Mouse (Mus musculus) kidney, adult 2 months (tissue): ENCODE results near the gene Pfn4. TPM values are rescaled to one million over a fixed set of nuclear protein-coding genes. Genes with fewer than 3 reads are reported as not detected.
"Not testable (repeated sequence)": the region's sequence is repeated elsewhere in the genome, so short reads cannot be mapped to it uniquely, and the experiment has no call there.

Experiments
- DNase-seq: peaks from one replicate; pipeline ENCODE4 v3.0.0; 2021
- H3K27ac ChIP-seq: fragments of 200-500 bp; 2 replicates; pipeline ENCODE4 v1.5.1; 2012; ENCODE audit warnings: low read depth, low read length, control low read depth, inconsistent platforms; ENCODE audit not compliant: insufficient read depth
- H3K27me3 ChIP-seq: fragments of 200-500 bp; replicated peaks from 2 replicates; pipeline ENCODE4 v1.6.1; 2012; ENCODE audit warnings: mild to moderate bottlenecking, moderate library complexity, low read length, inconsistent platforms; ENCODE audit not compliant: control insufficient read depth, insufficient read depth
- H3K36me3 ChIP-seq: fragments of 200-500 bp; 2 replicates; pipeline ENCODE4 v1.6.1; 2012; ENCODE audit warnings: mild to moderate bottlenecking, moderate library complexity, low read length, inconsistent platforms; ENCODE audit not compliant: control insufficient read depth, insufficient read depth
- H3K4me1 ChIP-seq: fragments of 200-500 bp; 2 replicates; pipeline ENCODE4 v1.6.1; 2011; ENCODE audit warnings: low read length; ENCODE audit not compliant: control insufficient read depth, insufficient read depth
- H3K4me3 ChIP-seq: fragments of 200-500 bp; 2 replicates; pipeline ENCODE4 v1.5.1; 2011; ENCODE audit warnings: mild to moderate bottlenecking, low read depth, low read length, control low read depth; ENCODE audit not compliant: insufficient read depth
- CTCF ChIP-seq: fragments of 200-500 bp; conservative IDR thresholded peaks from 2 replicates; pipeline ENCODE4 v1.5.1; 2011; ENCODE audit warnings: low read depth, mild to moderate bottlenecking, control low read depth, low read length, moderate library complexity, mixed read lengths; ENCODE audit not compliant: insufficient read depth, insufficient read length
- POLR2A ChIP-seq: fragments of 200-500 bp; IDR thresholded peaks from one replicate; pipeline ENCODE4 v1.6.1; 2011; ENCODE audit warnings: low read depth, low read length, control low read depth
- WGBS: fragments of 180-500 bp; shearing (Covaris S2); methylation state at CpG from one replicate; pipeline ENCODE4 v1.1.7; 2018; 5-methylcytosine and 5-hydroxymethylcytosine counted together
- polyA plus RNA-seq: library from polyadenylated mRNA; depleted of rRNA; stranded (reverse); fragments of >200 nt; gene quantifications from 2 replicates; pipeline ENCODE4 v1.2.3, GENCODE M21; 2012

Pfn4 gene
- polyA plus RNA-seq, 1 experiment: 0.91 TPM

GRCm38 (mm10) chr12:4784466-4784865 lies 15.6 kb downstream of the Pfn4 start:
- no peaks in the 10 kb centered on the region for H3K36me3 ChIP-seq
- WGBS: 73% methylated on average over 2 of the region's 2 CpGs
- no peak overlapping the region for H3K4me3 ChIP-seq
- H3K27ac ChIP-seq: no peak overlapping the region
- TF ChIP-seq CTCF (no peak), POLR2A (no peak)
- no peaks in the 10 kb centered on the region for H3K27me3 ChIP-seq
- no peaks in the 10 kb centered on the region for H3K4me1 ChIP-seq
- DNase-seq: no peak

DNA sequence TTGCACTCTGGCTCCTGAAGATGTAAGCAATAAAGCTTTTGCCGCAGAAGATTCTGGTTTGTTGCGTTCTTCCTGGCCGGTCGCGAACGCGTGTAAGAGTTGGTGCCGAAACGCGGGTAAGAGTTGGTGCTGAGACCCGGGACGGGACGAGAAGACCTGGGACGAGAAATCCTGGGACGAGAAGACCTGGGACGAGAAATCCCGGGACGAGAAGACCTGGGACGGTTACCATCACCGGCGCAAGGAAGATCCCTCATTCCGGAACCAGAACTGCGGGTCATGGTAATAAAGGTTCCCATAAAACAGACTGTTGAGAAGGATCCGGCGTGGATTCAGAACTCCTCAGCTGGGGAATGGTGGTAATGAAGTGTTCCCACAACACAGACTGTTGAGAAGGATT lies 19.3 kb downstream of the Pfn4 start:
- WGBS: 96% methylated on average over 25 of the region's 25 CpGs
- not testable (repeated sequence) for DNase-seq, H3K27me3 ChIP-seq

DNA sequence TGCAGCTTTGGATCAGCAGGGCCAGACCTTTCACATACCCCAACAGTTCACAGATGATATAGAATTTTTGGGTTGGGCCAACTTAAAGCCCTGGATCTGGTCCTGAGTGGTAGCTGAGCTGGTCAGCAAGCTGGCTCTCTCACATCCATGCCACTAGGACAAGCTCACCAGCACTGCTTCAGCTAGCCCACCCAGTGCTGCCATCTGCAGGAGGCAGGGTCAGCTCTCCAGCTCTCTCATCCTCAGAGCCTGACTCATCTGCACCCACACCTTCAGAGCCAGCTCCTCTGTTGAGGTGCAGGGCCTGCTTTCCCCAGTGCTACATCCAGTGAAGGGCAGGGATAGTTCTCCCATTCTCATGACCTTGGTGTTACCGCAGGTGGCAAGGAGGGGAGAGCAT lies 24.9 kb downstream of the Pfn4 start:
- no peak overlapping the region for H3K4me3 ChIP-seq
- DNase-seq: peak; percentile 38
- no peaks in the 10 kb centered on the region for H3K27me3 ChIP-seq
- no peak overlapping the region for H3K27ac ChIP-seq
- H3K4me1 ChIP-seq: no peaks in the 10 kb centered on the region
- no peaks in the 10 kb centered on the region for H3K36me3 ChIP-seq
- 71% methylated on average over 1 of the region's 1 CpGs for WGBS
- TF ChIP-seq POLR2A (no peak), CTCF (peak; percentile 61)

More for the DNA sequence above, 19.3 kb downstream of the Pfn4 start:
- H3K27ac ChIP-seq, H3K4me3 ChIP-seq, H3K36me3 ChIP-seq, H3K4me1 ChIP-seq: not testable (repeated sequence)

DNA sequence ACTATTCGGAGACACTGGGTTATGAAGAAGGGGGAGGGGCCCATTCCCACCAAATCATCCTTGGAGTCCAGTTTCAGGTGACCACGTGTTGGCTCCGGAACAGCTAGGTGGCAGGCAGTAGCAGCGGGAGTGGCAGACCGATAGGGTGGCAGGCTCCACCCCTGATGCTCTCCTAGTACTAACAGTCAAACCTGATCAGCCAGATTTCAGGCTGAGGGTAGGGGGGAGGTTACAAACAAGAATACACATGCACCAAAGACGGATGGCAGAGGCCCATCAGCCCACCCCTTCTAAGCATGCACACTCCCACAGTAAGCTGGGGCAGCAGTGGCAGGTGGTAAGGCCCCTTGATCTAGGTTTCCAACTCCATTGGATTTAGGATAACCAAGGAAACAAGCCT lies 28.6 kb downstream of the Pfn4 start:
- not testable (repeated sequence) for H3K27me3 ChIP-seq, H3K36me3 ChIP-seq, H3K4me1 ChIP-seq, DNase-seq, H3K27ac ChIP-seq, H3K4me3 ChIP-seq
- WGBS: 66% methylated on average over 6 of the region's 6 CpGs

GRCm38 (mm10) chr12:4811036-4811435 lies 42.2 kb downstream of the Pfn4 start:
- WGBS: 38% methylated on average over 4 of the region's 4 CpGs
- peak overlapping the region; percentile 63; the same call in 1 of the 2 replicates for H3K27ac ChIP-seq
- no peak overlapping the region for H3K4me3 ChIP-seq
- H3K36me3 ChIP-seq: no peaks in the 10 kb centered on the region
- DNase-seq: peak; percentile 75
- TF ChIP-seq POLR2A: no peak
- TF ChIP-seq CTCF: no peak
- H3K27me3 ChIP-seq: no peaks in the 10 kb centered on the region
- peaks cover 6% of the 10 kb centered on the region; the same call in 1 of the 2 replicates for H3K4me1 ChIP-seq

DNA sequence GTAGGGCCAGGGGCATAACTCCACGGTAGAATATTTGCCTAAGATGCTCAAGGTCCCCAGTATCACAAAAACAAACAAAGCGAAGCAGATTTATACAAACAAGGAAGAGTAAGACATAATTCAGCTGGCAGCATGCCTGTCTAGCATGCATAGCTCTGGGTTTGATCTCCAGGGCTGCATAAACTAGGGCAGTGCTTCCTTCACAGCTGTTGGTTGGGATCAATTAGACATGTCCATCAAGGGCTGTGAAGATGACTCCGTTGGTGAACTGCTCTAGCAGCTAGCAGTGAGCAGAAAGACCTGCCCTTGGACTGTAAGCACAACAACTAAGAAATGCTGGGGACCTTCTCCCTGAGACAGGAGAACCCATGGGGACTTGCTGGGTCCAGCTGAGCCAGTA lies 42.9 kb downstream of the Pfn4 start:
- 36% methylated on average over 3 of the region's 3 CpGs for WGBS
- DNase-seq: no peak
- TF ChIP-seq POLR2A: no peak
- TF ChIP-seq CTCF: no peak
- Histone ChIP-seq H3K4me3 (no peak overlapping the region), H3K27me3 (no peaks in the 10 kb centered on the region), H3K27ac (peak overlapping the region; percentile 64; the same call in 1 of the 2 replicates), H3K36me3 (no peaks in the 10 kb centered on the region), H3K4me1 (peaks cover 9% of the 10 kb centered on the region; the same call in 1 of the 2 replicates)

DNA sequence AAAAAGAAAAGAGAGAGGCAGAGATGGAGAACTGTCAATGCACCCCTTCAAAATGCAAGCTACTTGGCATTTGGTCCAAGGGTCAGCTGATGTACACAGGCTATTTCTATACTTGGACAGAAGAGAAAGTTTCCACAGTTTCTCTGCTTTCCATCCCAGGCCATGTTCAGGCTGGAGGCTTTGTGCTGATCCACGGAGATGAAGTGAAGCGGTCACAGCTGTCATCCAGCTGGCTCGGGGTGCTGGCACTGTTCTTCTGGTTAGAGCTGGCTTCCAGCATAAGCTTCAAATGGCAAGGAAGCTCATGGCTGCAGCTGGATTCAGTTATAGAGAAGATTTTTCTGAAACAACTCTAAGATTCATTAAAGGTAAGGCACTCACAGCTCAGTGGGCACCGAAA lies 44.8 kb downstream of the Pfn4 start:
- Histone ChIP-seq H3K36me3 (no peaks in the 10 kb centered on the region), H3K4me1 (peaks cover 12% of the 10 kb centered on the region; the same call in 1 of the 2 replicates), H3K27ac (no peak overlapping the region), H3K4me3 (no peak overlapping the region), H3K27me3 (no peaks in the 10 kb centered on the region)
- TF ChIP-seq CTCF (no peak), POLR2A (no peak)
- no peak for DNase-seq
- 81% methylated on average over 4 of the region's 4 CpGs for WGBS
